ENCODE assay signal across 10 mouse cellular contexts in the genomic region with DNA sequence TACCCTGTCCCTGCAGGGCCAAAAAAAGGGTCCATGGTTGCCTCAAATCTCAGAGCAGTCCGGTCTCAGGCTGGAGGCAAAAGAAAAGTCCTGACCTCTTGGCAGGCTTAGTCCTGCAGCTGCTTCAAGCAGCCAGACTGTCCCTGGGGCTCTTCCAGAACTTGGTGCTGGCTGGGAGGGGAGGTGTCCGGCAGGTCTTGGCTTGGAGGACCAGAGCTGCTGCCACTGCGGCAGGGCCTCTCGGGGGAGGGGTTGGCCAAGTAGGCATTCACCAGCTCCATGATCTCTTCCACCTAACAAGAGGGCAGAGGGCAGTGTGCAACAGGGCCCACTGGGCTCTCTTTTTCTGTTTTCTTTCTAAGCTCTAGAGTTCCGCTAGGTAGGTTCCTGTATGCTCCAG. TPM values are rescaled to one million over a fixed set of nuclear protein-coding genes. Genes with fewer than 3 reads are reported as not detected.
A peak's percentile ranks its signal among the peaks of the same experiment; 100 is the strongest.
DNase-seq lines count a peak whose midpoint lies in the region; ATAC-seq lines count a peak whose summit lies in the region.
"Had no signal": no experiment of that assay in that cellular context is flagged by ENCODE, and none has a peak within 500 bp of the region (broad histone marks: within the 10 kb centered on the region; RNA-seq: fewer than 3 reads in every experiment).

No protein-coding gene starts in this region.

- H3K36me3 ChIP-seq in intestine, embryonic 15.5 days: peaks cover 31% of the 10 kb centered on the region
- peaks cover 24% of the 10 kb centered on the region for H3K36me3 ChIP-seq in forebrain, embryonic 10.5 days (replicated peaks)

- H3K4me2 ChIP-seq in intestine, embryonic 15.5 days (replicated peaks): no peak overlapping the region

- peak; percentile 72 for DNase-seq in cerebellum, adult 9-11 months
- no peak for DNase-seq in cerebellum, adult 8-10 months
- peak; percentile 63 for DNase-seq in urinary bladder, postnatal 14 days (ENCODE audit: low spot score)
- DNase-seq in urinary bladder, adult 2 months (ENCODE audit: low spot score): no peak
- peak; percentile 69 for DNase-seq in kidney, postnatal 14 days
- DNase-seq in forebrain, embryonic 10.5 days (ENCODE audit: extremely low spot score, low spot score): no peak

- ATAC-seq in intestine, embryonic 15.5 days: no peak
- ATAC-seq in erythroid progenitor cell, adult 5-6 weeks (replicated peaks; ENCODE audit: low FRiP score, poor library complexity, severe bottlenecking): no peak
- ATAC-seq: forebrain, embryonic 16.5 days had no signal

- no peaks in the 10 kb centered on the region for H3K9me3 ChIP-seq in intestine, embryonic 15.5 days
- no peaks in the 10 kb centered on the region for H3K9me3 ChIP-seq in forebrain, embryonic 10.5 days

- H3K27me3 ChIP-seq in intestine, embryonic 15.5 days (replicated peaks): peaks cover 13% of the 10 kb centered on the region
- H3K27me3 ChIP-seq in forebrain, embryonic 10.5 days (ENCODE audit: poor library complexity, severe bottlenecking): peaks cover 76% of the 10 kb centered on the region

- peaks cover 25% of the 10 kb centered on the region for H3K4me1 ChIP-seq in intestine, embryonic 15.5 days (replicated peaks)
- H3K4me1 ChIP-seq in forebrain, embryonic 10.5 days: peaks cover 38% of the 10 kb centered on the region

- H3K9ac ChIP-seq in intestine, embryonic 15.5 days: no peak overlapping the region

- H3K27ac ChIP-seq in intestine, embryonic 15.5 days: no peak overlapping the region
- H3K27ac ChIP-seq in forebrain, embryonic 10.5 days: no peak overlapping the region

- WGBS in intestine, embryonic 15.5 days: 70% methylated on average over 5 of the region's 5 CpGs
- WGBS in forebrain, embryonic 10.5 days: 55% methylated on average over 5 of the region's 5 CpGs

- no peak overlapping the region for H3K4me3 ChIP-seq in intestine, embryonic 15.5 days (replicated peaks)
- no peak overlapping the region for H3K4me3 ChIP-seq in forebrain, embryonic 10.5 days

RNA-seq across cellular contexts. Expression of a gene that starts 7.1 kb away (rescaled TPM):
- 3.3 and 5.0 TPM in 2 replicates for polyA plus RNA-seq in urinary bladder, adult 2 months (2012; rRNA removed)
- polyA plus RNA-seq in intestine, embryonic 15.5 days (2015; fragmentation: Nextera tagmentation; extraction: Ambion mirVana): 4.4 and 4.8 TPM in 2 replicates
- 2.3 and 2.7 TPM in 2 replicates for polyA plus RNA-seq in forebrain, embryonic 10.5 days (2016; fragmentation: Nextera tagmentation; extraction: Ambion mirVana)
- not detected in 2 replicates for total RNA-seq in erythroid progenitor cell, adult 5-6 weeks (2015; ENCODE audit: low replicate concordance)
- not detected in 2 replicates for total RNA-seq in erythroid progenitor cell, adult 5-6 weeks (2017; ENCODE audit: low replicate concordance)

RNA-seq across cellular contexts. Expression of a gene that starts 7.6 kb away (rescaled TPM):
- polyA plus RNA-seq in urinary bladder, adult 2 months (2012; rRNA removed): 4.2 and 5.8 TPM in 2 replicates
- polyA plus RNA-seq in intestine, embryonic 15.5 days (2015; fragmentation: Nextera tagmentation; extraction: Ambion mirVana): 0.82 and 1.0 TPM in 2 replicates
- 0.12 and 0.16 TPM in 2 replicates for polyA plus RNA-seq in forebrain, embryonic 10.5 days (2016; fragmentation: Nextera tagmentation; extraction: Ambion mirVana)
- total RNA-seq in erythroid progenitor cell, adult 5-6 weeks (2015; ENCODE audit: low replicate concordance): not detected in 2 replicates
- not detected in 2 replicates for total RNA-seq in erythroid progenitor cell, adult 5-6 weeks (2017; ENCODE audit: low replicate concordance)
- total RNA-seq: neutrophil, adult 5-6 weeks had no signal

RNA-seq across cellular contexts. Expression of a gene that starts 8.4 kb away (rescaled TPM):
- polyA plus RNA-seq in urinary bladder, adult 2 months (2012; rRNA removed): 33.9 and 35.6 TPM in 2 replicates
- polyA plus RNA-seq in intestine, embryonic 15.5 days (2015; fragmentation: Nextera tagmentation; extraction: Ambion mirVana): 11.1 and 12.7 TPM in 2 replicates
- 3.5 and 4.8 TPM in 2 replicates for polyA plus RNA-seq in forebrain, embryonic 10.5 days (2016; fragmentation: Nextera tagmentation; extraction: Ambion mirVana)
- total RNA-seq in erythroid progenitor cell, adult 5-6 weeks (2015; ENCODE audit: low replicate concordance): not detected in 2 replicates
- not detected in 2 replicates for total RNA-seq in erythroid progenitor cell, adult 5-6 weeks (2017; ENCODE audit: low replicate concordance)

RNA-seq across cellular contexts. Expression of a gene that starts 12.5 kb away (rescaled TPM):
- 0.19 and 0.21 TPM in 2 replicates for polyA plus RNA-seq in urinary bladder, adult 2 months (2012; rRNA removed)
- 0.25 and 0.36 TPM in 2 replicates for polyA plus RNA-seq in intestine, embryonic 15.5 days (2015; fragmentation: Nextera tagmentation; extraction: Ambion mirVana)
- not detected in 2 replicates for polyA plus RNA-seq in forebrain, embryonic 10.5 days (2016; fragmentation: Nextera tagmentation; extraction: Ambion mirVana)
- total RNA-seq in erythroid progenitor cell, adult 5-6 weeks (2015; ENCODE audit: low replicate concordance): not detected in 2 replicates
- not detected in 2 replicates for total RNA-seq in erythroid progenitor cell, adult 5-6 weeks (2017; ENCODE audit: low replicate concordance)
- total RNA-seq: neutrophil, adult 5-6 weeks had no signal
- polyA plus RNA-seq: forebrain, embryonic 16.5 days had no signal

RNA-seq across cellular contexts. Expression of a gene that starts 43.0 kb away (rescaled TPM):
- polyA plus RNA-seq in urinary bladder, adult 2 months (2012; rRNA removed): 4.3 and 11.0 TPM in 2 replicates
- 58.7 and 59.2 TPM in 2 replicates for polyA plus RNA-seq in intestine, embryonic 15.5 days (2015; fragmentation: Nextera tagmentation; extraction: Ambion mirVana)
- polyA plus RNA-seq in forebrain, embryonic 10.5 days (2016; fragmentation: Nextera tagmentation; extraction: Ambion mirVana): 143 and 145 TPM in 2 replicates
- 29.3 and 38.2 TPM in 2 replicates for total RNA-seq in erythroid progenitor cell, adult 5-6 weeks (2015; ENCODE audit: low replicate concordance)
- total RNA-seq in erythroid progenitor cell, adult 5-6 weeks (2017; ENCODE audit: low replicate concordance): 30.8 and 40.7 TPM in 2 replicates

Comparison
In these comparisons a context has a peak if more than half of its experiments do, and no peak if none do; other contexts are left out.
1. DNase-seq: peak in cerebellum, adult 9-11 months (single experiment), urinary bladder, postnatal 14 days (single experiment) and kidney, postnatal 14 days (single experiment); none in cerebellum, adult 8-10 months (single experiment), urinary bladder, adult 2 months (single experiment) and forebrain, embryonic 10.5 days (single experiment).